Mouse (Mus musculus) kidney, postnatal 36 days (tissue): ENCODE data around the gene Wnk1.

Experiments
- DNase-seq, 2 experiments: peaks; one replicate each; pipeline ENCODE4 v3.0.0; 2021 to 2022; ENCODE audit warnings: mixed read lengths in 2 of 2

Gene Wnk1

DNA sequence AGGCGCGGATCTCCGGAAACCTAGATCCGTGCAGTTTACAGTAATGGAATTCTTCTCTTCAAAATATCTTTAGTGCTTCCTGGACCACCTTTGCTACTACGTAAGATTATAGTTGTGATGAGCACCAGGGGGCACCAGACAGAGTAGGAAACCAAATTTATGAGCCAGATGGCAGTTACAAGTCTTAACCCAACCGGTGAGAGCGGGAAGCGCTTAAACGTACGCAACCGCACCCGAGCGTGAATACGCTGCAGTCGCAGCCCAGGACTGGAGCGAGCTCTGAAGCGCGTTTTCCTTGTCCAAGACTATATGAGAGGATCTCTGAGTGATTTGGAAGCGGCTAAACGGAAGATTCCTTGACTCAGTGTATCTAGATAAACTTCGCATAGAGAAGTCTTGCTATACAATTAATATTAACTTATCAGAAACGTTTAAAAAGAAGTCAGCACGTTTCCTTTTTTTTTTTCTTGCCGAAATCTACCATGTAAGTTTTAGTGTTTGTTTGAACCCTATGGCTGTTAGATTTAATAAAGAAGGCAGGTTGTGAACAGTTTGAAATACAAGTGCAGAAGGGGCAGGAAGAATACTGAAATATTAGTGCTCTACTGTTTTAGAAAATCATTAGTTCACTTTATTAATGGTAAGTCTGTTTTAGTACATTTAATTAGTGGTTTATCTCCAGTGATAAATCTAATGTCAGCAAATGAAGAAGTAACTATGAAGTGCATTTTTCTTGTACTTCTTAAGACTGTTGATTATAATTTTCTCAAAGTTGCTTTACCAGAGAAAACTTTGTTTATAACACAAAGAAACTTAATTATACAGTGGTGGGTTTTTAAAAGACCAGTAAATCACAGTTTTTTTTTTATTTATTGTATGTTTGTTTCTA, 1.4 kb upstream of the Wnk1 start:
- peak; percentile 87 to 88 for DNase-seq

DNA sequence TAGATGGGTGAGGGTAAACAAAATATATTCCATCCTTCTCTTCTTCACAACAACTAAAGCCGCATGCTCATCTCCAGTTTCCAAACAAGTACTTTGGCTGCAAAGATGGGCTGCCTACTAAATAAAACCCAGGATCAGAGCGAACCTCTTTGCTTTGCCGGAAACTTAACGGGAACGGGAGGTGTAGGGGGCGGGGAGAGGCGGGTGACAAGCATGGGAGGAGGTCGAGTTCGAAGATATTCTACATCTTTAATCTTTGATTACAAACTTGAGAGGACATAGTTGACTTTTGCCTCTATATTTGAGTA, 738 bp upstream of the Wnk1 start:
- peak; percentile 17 to 55 for DNase-seq

DNA sequence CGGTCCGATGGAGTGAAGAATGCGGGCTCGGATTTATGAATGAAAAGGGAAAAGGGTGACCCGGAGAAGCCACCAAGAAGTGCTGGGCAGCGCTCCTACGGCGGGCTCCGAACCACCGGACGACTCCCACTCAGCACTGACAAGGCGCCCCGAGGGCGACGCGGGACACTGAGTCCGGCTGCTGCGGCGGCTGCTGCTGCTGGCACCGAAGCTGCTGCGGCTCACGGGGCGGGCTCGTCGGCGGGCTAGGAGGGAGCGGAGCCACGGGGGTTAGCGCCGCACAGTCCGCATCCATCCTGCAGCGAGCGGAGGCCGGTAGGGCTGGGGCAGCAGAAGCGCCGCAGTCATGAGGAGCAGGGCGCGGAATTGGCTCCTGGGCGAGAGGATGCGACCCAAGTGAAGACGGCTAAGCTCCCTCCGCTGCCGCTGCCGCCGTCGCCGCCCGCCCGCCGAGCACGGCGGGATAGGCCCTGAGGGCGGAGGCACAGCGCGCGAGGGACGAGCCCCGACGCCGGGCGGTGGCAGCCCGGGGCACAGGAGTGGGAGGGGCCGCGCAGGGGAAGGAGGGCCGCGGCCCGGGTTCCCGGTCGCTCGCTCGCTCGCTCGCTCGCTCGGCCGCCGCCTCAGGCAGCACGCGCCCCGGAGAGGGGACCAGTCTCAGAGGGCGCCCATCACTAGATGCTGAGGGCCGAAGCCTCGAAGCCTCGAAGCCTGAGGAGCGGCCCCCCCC, 671 bp downstream of the Wnk1 start:
- peak; percentile 76 to 86 for DNase-seq

DNA sequence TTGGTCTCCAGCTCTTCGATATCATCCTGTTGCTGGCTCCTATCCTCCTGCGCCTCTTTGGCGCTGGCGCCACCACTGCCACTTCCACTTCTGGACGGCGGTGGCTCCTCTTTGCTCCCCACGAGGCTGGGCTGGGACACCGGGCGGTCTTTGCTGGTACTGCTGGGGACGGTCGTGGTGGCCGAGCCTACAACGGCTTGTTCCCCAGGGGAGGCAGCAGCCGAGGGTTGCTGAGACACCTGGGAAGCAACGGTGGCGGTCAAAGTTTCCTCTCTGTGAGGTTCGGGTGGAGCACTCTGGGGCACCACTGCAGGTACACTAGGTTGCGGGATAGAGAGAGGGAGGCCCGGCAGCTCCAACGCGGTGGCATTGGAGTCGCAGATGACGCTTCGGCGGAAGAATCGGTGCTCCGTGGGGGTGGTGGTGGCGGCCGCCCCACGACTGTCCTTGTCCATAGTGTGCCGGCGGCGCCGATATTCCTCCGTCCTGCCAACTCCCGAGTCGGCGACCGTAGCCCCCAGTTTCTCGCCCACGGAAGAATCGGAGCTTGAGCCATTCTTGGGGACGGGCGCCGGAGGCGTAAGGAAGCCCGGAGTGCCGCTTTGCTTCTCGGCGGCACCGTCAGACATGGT, 1.4 kb downstream of the Wnk1 start:
- peak; percentile 42 to 78 for DNase-seq

DNA sequence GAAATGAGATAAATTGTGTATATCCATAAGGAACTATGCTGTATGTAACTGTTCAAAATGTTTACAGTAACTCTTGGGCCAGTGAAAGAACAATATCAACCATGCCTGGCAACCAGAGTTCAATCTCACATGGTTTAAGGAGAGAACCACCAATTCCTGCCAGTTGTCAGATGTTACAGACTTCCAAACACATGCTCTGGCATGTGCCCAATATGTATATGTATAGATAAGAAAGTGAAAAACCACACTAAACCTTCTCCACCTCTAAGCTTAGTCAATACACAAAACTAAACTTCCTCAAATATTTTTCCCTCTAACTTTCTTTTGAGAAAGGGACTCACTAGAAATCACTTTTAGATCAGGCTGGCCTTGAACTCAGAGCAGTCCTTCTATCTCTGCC, 13.9 kb downstream of the Wnk1 start:
- no peak for DNase-seq

DNA sequence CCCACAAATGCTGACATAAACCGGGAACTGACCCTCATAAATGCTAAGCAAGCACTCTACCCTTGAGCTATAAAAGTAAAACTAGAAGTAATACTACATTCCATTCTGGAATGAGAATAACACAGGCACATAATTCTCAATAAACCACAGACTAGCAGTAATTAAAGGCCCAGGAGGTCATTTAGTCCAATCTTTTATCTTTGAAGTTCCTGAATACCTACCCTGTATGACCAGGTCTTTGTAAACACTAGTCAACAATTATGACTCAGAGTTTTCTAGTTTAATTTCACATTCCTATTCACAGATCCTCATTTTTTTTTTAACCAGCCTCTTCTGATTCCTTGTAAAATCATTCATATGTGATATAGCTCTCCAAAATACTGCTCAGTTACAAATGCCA, 14.7 kb downstream of the Wnk1 start:
- no peak for DNase-seq

DNA sequence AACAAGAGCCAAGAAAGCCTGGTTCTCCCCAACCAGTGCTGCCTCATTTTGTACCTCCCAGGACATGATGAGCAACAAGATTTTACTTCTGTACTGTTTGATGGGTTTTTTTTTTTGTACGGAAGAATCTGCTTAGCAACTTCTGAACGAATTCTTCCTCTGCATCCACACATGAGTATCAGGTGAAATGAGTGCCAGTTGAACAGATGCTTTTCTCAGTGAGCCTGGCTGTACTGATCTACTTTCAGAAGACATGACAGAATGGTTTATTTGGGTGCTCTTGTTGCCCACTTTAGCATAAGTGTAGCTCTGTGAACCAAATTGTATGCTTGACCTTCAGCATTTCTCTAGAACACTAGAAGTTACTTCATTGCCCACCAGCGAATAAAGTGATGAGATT, 16.4 kb downstream of the Wnk1 start:
- DNase-seq, result no peak

DNA sequence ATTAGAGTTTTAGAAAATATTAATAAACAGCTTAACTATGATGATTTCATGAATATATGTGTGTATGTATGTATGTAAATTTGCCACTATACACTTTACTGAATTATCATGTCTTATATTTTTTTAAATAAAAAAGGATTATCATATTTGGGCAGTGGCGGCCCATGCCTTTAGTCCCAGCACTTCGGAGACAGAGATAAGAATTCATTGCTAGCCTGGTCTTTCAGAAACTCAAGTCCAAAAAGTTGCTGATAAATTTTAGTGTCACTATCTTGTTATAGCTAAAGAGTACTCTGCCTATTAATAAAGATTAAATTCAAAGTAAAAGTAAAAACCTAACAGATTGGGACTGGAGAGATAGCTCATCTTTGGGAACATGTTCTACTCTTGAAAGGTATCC, 18.8 kb downstream of the Wnk1 start:
- DNase-seq, result no peak

DNA sequence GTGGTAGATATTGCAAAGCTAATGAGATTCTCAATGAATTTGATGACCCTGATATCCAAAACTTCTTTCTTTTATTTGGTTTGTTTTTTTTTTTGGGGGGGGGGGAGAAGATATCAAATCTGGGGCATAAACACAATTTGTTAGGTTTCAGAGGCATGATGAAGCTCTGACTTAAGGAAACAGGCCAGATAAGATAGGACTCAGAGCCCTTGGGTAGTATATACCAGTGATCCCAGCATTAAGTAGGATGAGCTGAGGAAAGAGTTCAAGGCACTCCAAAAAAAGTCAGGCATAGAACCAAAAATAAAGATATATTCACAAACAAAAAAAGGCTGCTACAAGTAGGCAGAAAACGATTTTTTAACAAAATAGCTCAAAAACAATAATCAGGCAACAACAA, 25.3 kb downstream of the Wnk1 start:
- no peak for DNase-seq

DNA sequence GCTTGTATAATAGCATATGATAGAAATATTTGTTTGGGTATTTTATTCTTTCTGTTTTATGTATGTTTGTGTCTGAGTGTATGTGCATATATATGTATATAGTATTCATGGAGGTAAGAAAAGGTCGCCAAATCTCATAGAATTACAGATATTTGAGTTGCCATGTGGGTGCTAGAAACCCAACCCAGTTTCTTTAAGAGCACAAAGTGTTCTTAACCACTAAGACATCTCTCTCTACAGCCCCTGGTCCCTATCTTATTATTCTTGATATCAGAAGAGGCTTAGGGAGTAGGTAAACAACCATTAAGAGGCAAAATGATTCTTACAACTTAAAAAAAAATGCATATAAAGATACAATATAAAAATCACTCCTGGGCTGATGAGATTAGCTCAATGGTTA, 27.0 kb downstream of the Wnk1 start:
- DNase-seq, result no peak

DNA sequence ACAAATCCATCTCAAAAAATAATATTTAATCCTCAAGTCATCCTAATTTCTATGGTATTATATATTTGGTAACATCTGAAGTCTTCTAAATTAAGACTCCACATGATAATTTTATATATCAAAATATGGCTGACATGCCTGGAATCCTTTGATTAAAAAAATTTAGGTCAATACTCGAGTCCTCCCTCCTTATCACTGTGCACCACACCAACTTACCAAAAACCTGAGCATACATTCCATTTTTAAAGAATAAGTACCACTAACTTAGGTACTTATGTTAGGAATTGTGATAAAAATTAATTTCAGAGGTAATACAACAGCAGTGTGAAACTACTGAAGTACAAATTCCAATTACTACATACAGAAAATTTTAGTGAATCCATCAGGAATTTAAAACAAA, 27.5 kb downstream of the Wnk1 start:
- DNase-seq, result no peak

DNA sequence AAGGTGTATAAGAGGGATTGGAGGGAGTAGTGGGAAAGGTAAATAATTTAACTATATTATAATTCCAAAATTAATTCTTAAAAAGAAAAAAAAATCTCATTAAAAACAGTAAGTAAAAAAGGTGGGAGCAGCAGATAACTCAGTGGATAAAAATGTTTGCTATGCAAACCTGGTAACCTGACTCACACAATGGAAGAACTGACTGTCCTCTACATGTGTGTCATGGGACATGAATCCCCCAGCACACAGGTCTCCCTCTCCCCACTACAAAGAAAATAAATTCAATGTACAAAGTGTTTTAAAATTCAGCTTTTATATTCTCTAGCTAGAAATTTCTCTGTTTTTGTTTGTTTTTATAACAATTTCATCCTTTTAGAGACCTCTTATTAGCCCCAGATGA, 27.9 kb downstream of the Wnk1 start:
- DNase-seq, result no peak

DNA sequence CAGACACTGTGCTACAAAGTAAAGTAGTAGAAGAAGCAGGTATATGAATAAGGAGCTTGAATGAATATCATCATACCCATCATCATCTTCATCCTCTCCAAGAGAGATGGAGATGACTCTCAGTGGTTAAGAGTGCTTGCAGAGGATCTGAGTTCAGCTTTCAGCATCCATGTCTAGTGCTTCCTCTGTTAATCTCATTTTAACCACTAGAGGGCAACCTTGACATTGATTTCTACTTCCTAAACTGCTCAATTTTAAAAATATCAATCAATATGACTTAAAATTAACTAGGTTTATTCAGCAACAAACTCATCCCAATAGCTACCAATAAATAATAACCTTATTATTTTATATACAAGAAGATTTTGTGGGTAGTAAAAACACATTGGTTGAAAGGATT, 36.8 kb downstream of the Wnk1 start:
- DNase-seq, result peak in 1 of 2 experiments; percentile 43

DNA sequence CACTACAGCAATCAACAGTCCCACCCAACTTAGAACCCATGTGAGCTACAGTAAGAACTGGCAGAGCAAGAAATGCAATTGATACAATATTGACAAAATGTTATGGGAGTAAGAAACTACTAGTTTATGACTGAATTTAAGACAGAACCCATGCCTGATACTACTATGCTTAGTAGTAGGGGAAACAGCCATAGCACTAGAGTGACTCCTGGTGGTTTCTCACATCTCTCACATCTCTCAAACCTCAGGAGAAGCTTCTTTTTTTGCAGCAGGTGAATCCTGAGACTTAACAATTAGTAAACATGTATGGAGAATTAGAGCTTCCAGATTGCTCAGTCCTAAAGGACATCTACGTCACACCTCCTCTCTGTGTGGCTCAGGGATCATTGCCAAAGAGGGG, 42.0 kb downstream of the Wnk1 start:
- no peak for DNase-seq

DNA sequence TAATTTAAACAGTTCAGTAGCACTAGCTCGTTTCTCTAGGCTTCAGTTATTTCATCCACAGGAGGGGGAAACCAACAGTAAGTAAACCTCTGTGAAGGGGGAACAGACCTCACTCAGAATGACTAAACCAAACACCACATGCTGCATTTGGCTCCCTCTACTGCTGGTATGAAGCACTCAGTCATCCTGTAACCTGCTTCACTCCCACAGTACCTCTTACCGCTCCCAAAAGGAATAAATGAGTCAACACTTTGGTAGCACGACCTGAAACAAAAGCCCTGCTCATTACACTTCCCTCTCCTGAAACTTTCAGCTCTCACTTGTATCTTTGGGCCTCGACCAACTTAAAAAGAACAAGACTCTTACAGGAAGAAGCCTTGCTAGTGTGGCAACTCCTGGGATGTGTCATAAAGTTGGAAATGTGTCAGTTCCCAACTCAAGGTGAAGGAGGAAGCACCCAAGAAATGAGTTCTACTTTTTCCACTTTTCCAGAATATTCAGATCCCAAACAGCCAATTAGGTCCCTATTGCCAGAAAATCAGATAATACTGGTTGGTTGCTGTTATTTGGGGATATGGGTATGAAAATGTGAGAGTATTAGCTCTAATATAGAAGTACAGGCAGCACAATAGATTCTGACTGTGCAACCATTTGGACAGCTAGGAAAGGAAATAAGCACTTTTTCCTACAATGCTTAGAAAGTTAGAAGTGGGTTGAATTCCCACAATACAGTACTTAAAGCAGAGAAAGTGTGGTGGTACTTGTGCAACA, 114.1 kb downstream of the Wnk1 start:
- DNase-seq, result peak in 1 of 2 experiments; percentile 13

DNA sequence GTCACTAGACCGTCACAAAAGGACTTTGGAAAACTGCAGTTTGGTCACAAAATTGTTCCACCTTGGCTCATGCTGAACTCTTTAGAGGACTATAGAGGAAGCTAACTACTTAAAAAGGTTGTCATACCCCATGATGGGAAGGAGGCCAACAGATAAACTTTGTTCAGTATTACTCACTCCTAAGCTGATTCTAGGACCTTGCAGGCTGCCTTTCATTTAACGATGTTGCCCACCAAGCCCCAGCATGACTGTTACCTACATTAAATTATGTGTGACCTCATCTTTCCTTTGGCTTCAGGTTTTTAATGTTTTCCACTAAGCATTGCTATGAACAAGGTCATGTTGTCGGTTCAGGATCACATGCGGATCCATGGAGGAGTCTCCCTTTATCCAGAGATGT, 115.9 kb downstream of the Wnk1 start:
- DNase-seq, result no peak

DNA sequence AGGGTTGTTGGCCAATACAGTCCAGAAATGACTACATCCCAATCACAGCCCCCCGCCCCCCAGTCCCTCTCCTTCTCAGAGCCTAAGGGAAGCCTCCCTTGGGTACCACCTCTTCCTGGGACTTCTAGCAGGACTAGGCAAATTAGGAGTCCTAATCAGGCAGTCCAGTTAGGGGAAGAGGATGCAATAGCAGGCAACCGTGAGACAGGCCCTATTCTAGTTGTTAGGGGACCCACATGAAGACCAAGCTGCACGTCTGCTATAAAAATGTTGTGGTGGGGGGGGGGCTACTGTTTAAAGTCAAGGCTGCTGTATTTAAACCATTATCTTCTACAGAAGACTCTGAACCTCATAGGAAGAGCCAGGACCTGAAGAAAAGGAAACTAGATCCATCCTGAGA, 116.3 kb downstream of the Wnk1 start:
- no peak for DNase-seq

DNA sequence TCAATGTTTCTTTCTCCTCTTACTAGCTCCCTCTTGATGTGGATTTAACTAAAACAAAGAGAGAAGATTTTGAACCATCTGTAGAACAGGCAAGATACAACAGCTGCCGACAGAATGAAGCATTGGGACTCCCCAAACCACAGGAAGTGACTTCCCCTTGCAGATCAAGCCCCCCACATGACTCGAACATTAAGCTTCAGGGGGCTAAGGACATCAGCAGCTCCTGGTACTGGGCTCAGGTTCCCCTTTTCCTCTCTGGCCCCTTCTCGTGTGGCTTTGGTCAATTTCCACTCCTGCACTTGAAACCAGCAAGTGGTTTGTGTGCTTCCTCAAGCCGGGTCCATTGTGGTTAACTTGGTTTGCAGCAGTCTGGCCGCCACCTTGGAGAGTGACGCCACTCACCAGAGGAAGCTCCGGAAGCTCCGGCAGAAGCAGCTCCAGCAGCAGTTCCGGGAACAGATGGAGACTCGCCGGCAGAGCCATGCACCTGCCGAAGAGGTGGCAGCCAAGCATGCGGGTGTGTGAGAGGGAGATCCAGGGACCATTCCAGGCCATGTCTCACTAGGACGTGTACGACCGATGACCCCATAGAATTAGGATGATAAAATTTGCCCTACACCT, 119.8 kb downstream of the Wnk1 start:
- peak in 1 of 2 experiments; percentile 12 for DNase-seq

DNA sequence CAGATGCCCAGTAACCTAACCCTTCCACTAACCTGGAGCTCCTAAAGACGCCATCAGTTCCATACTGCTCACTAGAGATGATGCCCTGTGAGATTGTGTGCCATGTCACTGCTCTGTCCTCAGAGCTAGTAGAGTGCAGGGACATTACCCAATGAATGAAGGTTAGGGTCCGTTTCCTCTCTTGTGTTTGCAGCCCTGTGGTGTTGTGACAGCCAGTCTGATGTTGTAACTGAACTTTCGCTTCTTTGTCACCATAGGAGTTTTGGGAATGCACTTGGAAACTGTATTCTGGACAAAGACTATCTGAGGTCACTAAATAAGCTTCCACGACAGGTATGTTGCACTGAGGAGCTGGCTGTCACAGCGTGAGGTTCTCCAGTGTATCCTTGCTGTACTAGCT, 122.8 kb downstream of the Wnk1 start:
- DNase-seq, result no peak

DNA sequence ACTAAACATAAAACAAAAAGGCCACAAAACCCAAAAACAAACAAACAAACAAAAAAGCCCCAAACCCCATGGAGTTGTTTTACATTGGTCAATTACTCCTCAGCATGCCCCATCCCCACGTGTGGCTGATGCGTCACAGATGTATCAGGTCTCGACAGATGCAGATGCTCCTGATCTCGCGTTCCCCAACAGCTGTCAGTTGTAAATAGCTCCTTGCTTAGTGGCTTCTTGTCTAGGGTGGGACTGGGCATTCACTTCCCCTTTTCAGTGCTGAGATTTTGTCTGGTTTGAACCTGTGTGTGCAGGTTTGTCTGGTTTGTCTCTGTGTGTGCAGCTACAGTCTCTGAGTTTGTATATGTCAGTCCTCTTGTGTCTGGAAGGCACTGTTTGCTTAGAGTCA, 126.4 kb downstream of the Wnk1 start:
- DNase-seq, result no peak

DNA sequence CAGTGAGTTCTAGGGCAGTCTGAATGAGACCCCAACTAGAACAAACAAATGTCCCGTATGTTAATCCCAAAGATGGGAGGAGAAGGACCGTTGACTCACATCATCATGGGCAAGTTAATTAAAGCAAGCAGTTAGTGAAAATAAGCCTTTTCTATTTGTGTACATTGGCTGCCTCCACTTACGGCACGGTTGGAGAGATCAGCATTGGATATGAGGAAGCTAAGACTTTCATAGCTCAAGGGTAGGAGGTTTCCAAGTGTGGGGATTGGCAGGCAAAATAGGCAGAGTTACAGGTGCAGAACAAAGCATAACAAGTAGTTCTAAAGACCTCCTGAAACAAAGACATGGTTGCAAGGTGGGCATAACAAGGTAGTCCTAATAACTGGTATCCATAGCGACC, 133.0 kb downstream of the Wnk1 start:
- DNase-seq, result no peak

DNA sequence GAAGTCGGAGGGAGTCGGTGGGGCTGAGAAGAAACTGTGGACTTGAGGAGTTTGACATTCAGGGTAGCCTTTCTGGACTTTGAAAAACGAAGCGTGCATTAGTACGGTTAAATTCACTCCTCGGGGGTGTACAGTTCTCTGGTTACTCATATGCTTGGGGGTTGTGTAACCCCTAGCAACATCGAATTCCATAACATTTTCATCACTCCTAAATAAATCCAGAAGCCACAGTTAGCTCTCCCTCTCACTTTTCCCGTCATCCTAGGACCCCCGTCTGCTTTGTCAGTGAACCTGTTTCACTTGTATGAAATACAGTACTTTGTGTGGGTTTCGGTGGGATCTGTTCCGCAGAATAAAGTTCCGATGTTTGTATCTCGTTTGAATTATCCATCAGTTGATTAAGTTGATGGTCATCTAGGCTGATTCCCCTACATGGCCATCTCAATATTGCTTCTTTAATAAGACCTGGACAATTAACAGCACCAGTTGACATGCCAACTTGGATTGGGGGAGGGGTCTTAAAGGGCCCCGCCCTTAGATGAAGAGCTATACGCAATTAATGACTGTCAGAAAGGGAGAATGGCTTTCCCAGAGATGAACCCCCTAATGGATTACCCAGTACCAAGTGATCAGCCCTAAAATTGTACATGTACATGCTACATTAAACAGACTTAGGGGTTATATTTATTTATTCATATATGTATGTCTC, 135.2 kb downstream of the Wnk1 start:
- peak in 1 of 2 experiments; percentile 12 for DNase-seq
